In genomic region chr1:179386237-179386975, GRCm38 (mm10) we compare ENCODE assay signal across 9 mouse cellular contexts.
DNase-seq lines count a peak whose midpoint lies in the region; ATAC-seq lines count a peak whose summit lies in the region.
"Had no signal": no experiment of that assay in that cellular context is flagged by ENCODE, and none has a peak within 500 bp of the region (broad histone marks: within the 10 kb centered on the region; RNA-seq: fewer than 3 reads in every experiment).

No protein-coding gene starts in this region.

- intact Hi-C loops in heart, postnatal 36 days (cut with DNase I): no loop called here
- intact Hi-C loops in left cerebral cortex, postnatal 36 days (cut with DNase I): no loop called here

- H3K4me2 ChIP-seq in heart, embryonic 12.5 days: peak overlapping the region; percentile 11
- H3K4me2 ChIP-seq in embryonic facial prominence, embryonic 11.5 days (ENCODE audit: low read depth, low read length): no peak overlapping the region

- H3K27ac ChIP-seq in heart, embryonic 12.5 days (ENCODE audit: poor library complexity, severe bottlenecking): no peak overlapping the region
- no peak overlapping the region for H3K27ac ChIP-seq in embryonic facial prominence, embryonic 11.5 days (replicated peaks; ENCODE audit: low read depth, low read length)

- no peak overlapping the region for H3K4me3 ChIP-seq in heart, embryonic 12.5 days
- H3K4me3 ChIP-seq in embryonic facial prominence, embryonic 11.5 days (ENCODE audit: low read depth, low read length): no peak overlapping the region

- no peak for ATAC-seq in heart, embryonic 12.5 days (ENCODE audit: insufficient number of reproducible peaks, low FRiP score)
- no peak; the same call in 1 of the 2 replicates for ATAC-seq in embryonic facial prominence, embryonic 11.5 days (replicated peaks; ENCODE audit: insufficient number of reproducible peaks, low FRiP score, low TSS enrichment, low read depth)

- H3K36me3 ChIP-seq in heart, embryonic 12.5 days: no peaks in the 10 kb centered on the region
- no peaks in the 10 kb centered on the region for H3K36me3 ChIP-seq in embryonic facial prominence, embryonic 11.5 days (replicated peaks; ENCODE audit: control insufficient read depth, insufficient read depth, low read depth, low read length)

- H3K4me1 ChIP-seq in heart, embryonic 12.5 days (replicated peaks): peaks cover 7% of the 10 kb centered on the region
- H3K4me1 ChIP-seq in embryonic facial prominence, embryonic 11.5 days (ENCODE audit: control insufficient read depth, insufficient read depth, low read length): no peaks in the 10 kb centered on the region; the same call in 1 of the 2 replicates

- H3K9me3 ChIP-seq in heart, embryonic 12.5 days (replicated peaks): no peaks in the 10 kb centered on the region
- no peaks in the 10 kb centered on the region for H3K9me3 ChIP-seq in embryonic facial prominence, embryonic 11.5 days (replicated peaks; ENCODE audit: control insufficient read depth, low read length)

- no peaks in the 10 kb centered on the region for H3K27me3 ChIP-seq in heart, embryonic 12.5 days (replicated peaks)
- H3K27me3 ChIP-seq in embryonic facial prominence, embryonic 11.5 days (ENCODE audit: control insufficient read depth, insufficient read depth, low read length): no peaks in the 10 kb centered on the region

- 0 out of 2 replicates have a peak overlapping the region, but pooled peaks have one; percentile 20 for H3K9ac ChIP-seq in heart, embryonic 12.5 days
- H3K9ac ChIP-seq in embryonic facial prominence, embryonic 11.5 days (replicated peaks; ENCODE audit: low read length): no peak overlapping the region

- WGBS in heart, embryonic 12.5 days: 50% methylated on average over 15 of the region's 15 CpGs
- 50% methylated on average over 15 of the region's 15 CpGs for WGBS in embryonic facial prominence, embryonic 11.5 days
- WGBS in large intestine, adult 2 months: 41% methylated on average over 15 of the region's 15 CpGs

- no peak for DNase-seq in heart, postnatal 36 days
- peak; percentile 48 for DNase-seq in ES-CJ7 (ENCODE audit: low read depth, low spot score)
- peak; percentile 9 for DNase-seq in embryonic facial prominence, embryonic 11.5 days (ENCODE audit: low spot score)
- peak; percentile 18 for DNase-seq in large intestine, adult 2 months (ENCODE audit: low read depth, low spot score)
- DNase-seq in right cerebral cortex, adult 18-20 months: no peak
- no peak for DNase-seq in spleen, postnatal 36 days (ENCODE audit: low spot score in 2 of 2)
- DNase-seq in left cerebral cortex, postnatal 36 days (ENCODE audit: low spot score in 2 of 2): no peak
- DNase-seq: cerebellum, adult 8-10 months had no signal

Comparison
In these comparisons a context has a peak if more than half of its experiments do, and no peak if none do; other contexts are left out.
1. DNase-seq: peak in ES-CJ7 (single experiment), embryonic facial prominence, embryonic 11.5 days (single experiment) and large intestine, adult 2 months (single experiment); none in heart, postnatal 36 days (0 of 2), right cerebral cortex, adult 18-20 months (single experiment), spleen, postnatal 36 days (0 of 2) and left cerebral cortex, postnatal 36 days (0 of 2).